Mouse (Mus musculus): ENCODE results near the gene Pfkm. TPM values are rescaled to one million over a fixed set of nuclear protein-coding genes. Genes with fewer than 3 reads are reported as not detected.

The Pfkm gene
- polyA plus RNA-seq, 1 experiment from 2014 or later: 145 TPM

- ATAC-seq (replicated peaks; ENCODE audit: extremely low read depth, insufficient read depth, low FRiP score): no peak
- Histone ChIP-seq H3K27ac (ENCODE audit: low read length) (no peak overlapping the region), H3K27me3 (ENCODE audit: control insufficient read depth, insufficient read depth, low read length) (no peaks in the 10 kb centered on the region), H3K9ac (ENCODE audit: low read length) (no peak overlapping the region), H3K36me3 (ENCODE audit: control insufficient read depth, insufficient read depth) (no peaks in the 10 kb centered on the region), H3K4me2 (ENCODE audit: low read depth, low read length) (no peak overlapping the region), H3K4me3 (ENCODE audit: low read length) (no peak overlapping the region), H3K9me3 (replicated peaks; ENCODE audit: control insufficient read depth, low read length) (no peaks in the 10 kb centered on the region), H3K4me1 (ENCODE audit: control insufficient read depth, insufficient read depth, low read length) (peaks cover 3% of the 10 kb centered on the region; the same call in 1 of the 2 replicates)
- WGBS: 85% methylated on average over 3 of the region's 3 CpGs
These were observed 62.2 kb downstream of the Pfkm start for GRCm38 (mm10) chr15:98154631-98155030.

- H3K9me3 ChIP-seq (replicated peaks; ENCODE audit: control insufficient read depth, low read length): no peaks in the 10 kb centered on the region
- H3K36me3 ChIP-seq (ENCODE audit: control insufficient read depth, insufficient read depth): no peaks in the 10 kb centered on the region
- no peak for ATAC-seq (replicated peaks; ENCODE audit: extremely low read depth, insufficient read depth, low FRiP score)
- no peak overlapping the region for H3K4me3 ChIP-seq (ENCODE audit: low read length)
- H3K27me3 ChIP-seq (ENCODE audit: control insufficient read depth, insufficient read depth, low read length): no peaks in the 10 kb centered on the region
- H3K4me2 ChIP-seq (ENCODE audit: low read depth, low read length): no peak overlapping the region
- no peak overlapping the region for H3K27ac ChIP-seq (ENCODE audit: low read length)
- no peaks in the 10 kb centered on the region for H3K4me1 ChIP-seq (ENCODE audit: control insufficient read depth, insufficient read depth, low read length)
- no peak overlapping the region for H3K9ac ChIP-seq (ENCODE audit: low read length)
- WGBS: 85% methylated on average over 5 of the region's 5 CpGs
These were observed 62.9 kb downstream of the Pfkm start for GRCm38 (mm10) chr15:98155272-98155671.

GRCm38 (mm10) chr15:98155944-98156343, 63.6 kb downstream of the Pfkm start:
- no peak for ATAC-seq (replicated peaks; ENCODE audit: extremely low read depth, insufficient read depth, low FRiP score)

GRCm38 (mm10) chr15:98157253-98157652, 64.9 kb downstream of the Pfkm start:
- Histone ChIP-seq H3K27ac (ENCODE audit: low read length) (no peak overlapping the region), H3K9ac (ENCODE audit: low read length) (no peak overlapping the region), H3K4me1 (ENCODE audit: control insufficient read depth, insufficient read depth, low read length) (peaks cover 2% of the 10 kb centered on the region), H3K36me3 (ENCODE audit: control insufficient read depth, insufficient read depth) (no peaks in the 10 kb centered on the region), H3K27me3 (ENCODE audit: control insufficient read depth, insufficient read depth, low read length) (no peaks in the 10 kb centered on the region), H3K4me2 (ENCODE audit: low read depth, low read length) (no peak overlapping the region), H3K4me3 (ENCODE audit: low read length) (no peak overlapping the region), H3K9me3 (replicated peaks; ENCODE audit: control insufficient read depth, low read length) (no peaks in the 10 kb centered on the region)
- ATAC-seq (replicated peaks; ENCODE audit: extremely low read depth, insufficient read depth, low FRiP score): no peak
- WGBS: 47% methylated on average over 1 of the region's 1 CpGs

More at GRCm38 (mm10) chr15:98155944-98156343, 63.6 kb downstream of the Pfkm start:
- H3K4me1 ChIP-seq (ENCODE audit: control insufficient read depth, insufficient read depth, low read length): no peaks in the 10 kb centered on the region
- H3K27ac ChIP-seq (ENCODE audit: low read length): no peak overlapping the region
- H3K36me3 ChIP-seq (ENCODE audit: control insufficient read depth, insufficient read depth): no peaks in the 10 kb centered on the region
- no peak overlapping the region for H3K9ac ChIP-seq (ENCODE audit: low read length)
- 54% methylated on average over 4 of the region's 4 CpGs for WGBS
- no peaks in the 10 kb centered on the region for H3K9me3 ChIP-seq (replicated peaks; ENCODE audit: control insufficient read depth, low read length)
- no peaks in the 10 kb centered on the region for H3K27me3 ChIP-seq (ENCODE audit: control insufficient read depth, insufficient read depth, low read length)
- H3K4me2 ChIP-seq (ENCODE audit: low read depth, low read length): no peak overlapping the region
- H3K4me3 ChIP-seq (ENCODE audit: low read length): no peak overlapping the region

GRCm38 (mm10) chr15:98161026-98161805, 68.8 kb downstream of the Pfkm start:
- no peak overlapping the region for H3K27ac ChIP-seq (ENCODE audit: low read length)
- H3K9me3 ChIP-seq (replicated peaks; ENCODE audit: control insufficient read depth, low read length): no peaks in the 10 kb centered on the region
- no peaks in the 10 kb centered on the region for H3K36me3 ChIP-seq (ENCODE audit: control insufficient read depth, insufficient read depth)
- WGBS: 67% methylated on average over 19 of the region's 19 CpGs
- ATAC-seq (replicated peaks; ENCODE audit: extremely low read depth, insufficient read depth, low FRiP score): no peak
- H3K4me2 ChIP-seq (ENCODE audit: low read depth, low read length): no peak overlapping the region
- H3K9ac ChIP-seq (ENCODE audit: low read length): no peak overlapping the region
- H3K4me1 ChIP-seq (ENCODE audit: control insufficient read depth, insufficient read depth, low read length): peaks cover 6% of the 10 kb centered on the region
- no peak overlapping the region for H3K4me3 ChIP-seq (ENCODE audit: low read length)
- H3K27me3 ChIP-seq (ENCODE audit: control insufficient read depth, insufficient read depth, low read length): peaks cover 8% of the 10 kb centered on the region

GRCm38 (mm10) chr15:98162561-98162960, 70.2 kb downstream of the Pfkm start:
- 36% methylated on average over 4 of the region's 4 CpGs for WGBS
- Histone ChIP-seq H3K27me3 (ENCODE audit: control insufficient read depth, insufficient read depth, low read length) (peaks cover 15% of the 10 kb centered on the region), H3K4me1 (ENCODE audit: control insufficient read depth, insufficient read depth, low read length) (peaks cover 13% of the 10 kb centered on the region), H3K9me3 (replicated peaks; ENCODE audit: control insufficient read depth, low read length) (no peaks in the 10 kb centered on the region), H3K9ac (ENCODE audit: low read length) (no peak overlapping the region; the same call in 1 of the 2 replicates), H3K36me3 (ENCODE audit: control insufficient read depth, insufficient read depth) (no peaks in the 10 kb centered on the region), H3K4me2 (ENCODE audit: low read depth, low read length) (no peak overlapping the region), H3K4me3 (ENCODE audit: low read length) (no peak overlapping the region), H3K27ac (ENCODE audit: low read length) (peak overlapping the region; percentile 45; the same call in 1 of the 2 replicates)
- ATAC-seq (replicated peaks; ENCODE audit: extremely low read depth, insufficient read depth, low FRiP score): no peak

- Histone ChIP-seq H3K9ac (ENCODE audit: low read length) (no peak within 1 kb of the TSS), H3K4me1 (ENCODE audit: control insufficient read depth, insufficient read depth, low read length) (peaks cover 17% of the 10 kb centered on the region), H3K4me2 (ENCODE audit: low read depth, low read length) (no peak within 1 kb of the TSS), H3K27me3 (ENCODE audit: control insufficient read depth, insufficient read depth, low read length) (peaks cover 41% of the 10 kb centered on the region), H3K27ac (ENCODE audit: low read length) (no peak within 1 kb of the TSS), H3K36me3 (ENCODE audit: control insufficient read depth, insufficient read depth) (no peaks in the 10 kb centered on the region), H3K4me3 (ENCODE audit: low read length) (no peak within 1 kb of the TSS), H3K9me3 (replicated peaks; ENCODE audit: control insufficient read depth, low read length) (no peaks in the 10 kb centered on the region)
- ATAC-seq (replicated peaks; ENCODE audit: extremely low read depth, insufficient read depth, low FRiP score): no peak
- 80% methylated on average over 5 of the region's 5 CpGs for WGBS
These were observed 73.1 kb downstream of the Pfkm start, which contains the start of gene Asb8 for GRCm38 (mm10) chr15:98165525-98165924. Asb8 (minus strand) TSS chr15:98165625.

- 4% methylated on average over 17 of the region's 18 CpGs for WGBS
- no peaks in the 10 kb centered on the region for H3K9me3 ChIP-seq (replicated peaks; ENCODE audit: control insufficient read depth, low read length)
- H3K4me2 ChIP-seq (ENCODE audit: low read depth, low read length): peak within 1 kb of the TSS; percentile 69
- peaks cover 44% of the 10 kb centered on the region for H3K27me3 ChIP-seq (ENCODE audit: control insufficient read depth, insufficient read depth, low read length)
- peak within 1 kb of the TSS; percentile 15 for H3K9ac ChIP-seq (ENCODE audit: low read length)
- no peak within 1 kb of the TSS for H3K27ac ChIP-seq (ENCODE audit: low read length)
- H3K4me3 ChIP-seq (ENCODE audit: low read length): peak within 1 kb of the TSS; percentile 53
- ATAC-seq (replicated peaks; ENCODE audit: extremely low read depth, insufficient read depth, low FRiP score): 0 out of 2 replicates have a peak, but pooled peaks have one; percentile 10
- no peaks in the 10 kb centered on the region for H3K36me3 ChIP-seq (ENCODE audit: control insufficient read depth, insufficient read depth)
- peaks cover 17% of the 10 kb centered on the region for H3K4me1 ChIP-seq (ENCODE audit: control insufficient read depth, insufficient read depth, low read length)
These were observed 74.7 kb downstream of the Pfkm start, which contains the start of gene Ccdc184 for GRCm38 (mm10) chr15:98166963-98167644. Ccdc184 (plus strand) TSS chr15:98167158.

Data from heart, embryonic 16.5 days (tissue).